Mouse (Mus musculus) heart, adult 10 weeks (tissue): ENCODE data around the gene Afm. TPM values are rescaled to one million over a fixed set of nuclear protein-coding genes. Genes with fewer than 3 reads are reported as not detected.

Source experiments
- polyA plus RNA-seq: library from polyadenylated mRNA; stranded (reverse); fragments of 350-450 nt; fragmentation: Illumina TruSeq; extraction: RNeasy Lipid Tissue Mini Kit (QIAGEN cat#74804); gene quantifications from one replicate; pipeline ENCODE4 v1.2.3, GENCODE M21; 2014; ENCODE audit warnings: low read depth, low replicate concordance

Afm gene
- polyA plus RNA-seq = not detected

GRCm38 (mm10) chr5:90518356-90519100 is at the start of gene Afm:
Afm (plus strand) TSS chr5:90518932.

GRCm38 (mm10) chr5:90490518-90490917 is 28.2 kb upstream of the Afm start, which contains the start of gene Afp:
Afp (plus strand) TSS chr5:90490737.

GRCm38 (mm10) chr5:90560743-90561142 is 42.0 kb downstream of the Afm start, which contains the start of gene 5830473C10Rik:
5830473C10Rik (plus strand) TSS chr5:90561107.

Other genes with a start within 250 kb of the Afm start
- 38.6 TPM for gene Ankrd17, start 152.4 kb upstream of the Afm start, polyA plus RNA-seq
- gene Gm9958, start 151.7 kb upstream of the Afm start, polyA plus RNA-seq = 0.73 TPM
- 58.7 TPM for gene Alb, start 58.0 kb upstream of the Afm start, polyA plus RNA-seq
- gene Afp, start 28.2 kb upstream of the Afm start, polyA plus RNA-seq = not detected
- gene 5830473C10Rik, start 42.2 kb downstream of the Afm start, polyA plus RNA-seq = not detected
- gene Rassf6, start 121.7 kb downstream of the Afm start, polyA plus RNA-seq = not detected
- gene Cxcl5, start 240.4 kb downstream of the Afm start, polyA plus RNA-seq = 0.76 TPM
- 1.6 TPM for gene Ppbp, start 249.6 kb downstream of the Afm start, polyA plus RNA-seq